Mouse (Mus musculus): Measurements from ENCODE around the gene Ap1s3.
A peak's percentile ranks its signal among the peaks of the same experiment; 100 is the strongest.
"Not testable (repeated sequence)": the region's sequence is repeated elsewhere in the genome, so short reads cannot be mapped to it uniquely, and the experiment has no call there.

Ap1s3 gene

GRCm38 (mm10) chr1:79669419-79669974, 2.3 kb downstream of the Ap1s3 start:
- DNase-seq (ENCODE audit: low spot score in 2 of 2): no peak

- DNase-seq (ENCODE audit: low spot score in 2 of 2): no peak
Measured at GRCm38 (mm10) chr1:79664911-79665310, 6.9 kb downstream of the Ap1s3 start.

GRCm38 (mm10) chr1:79659598-79659997, 12.2 kb downstream of the Ap1s3 start:
- no peak for DNase-seq (ENCODE audit: low spot score in 2 of 2)

GRCm38 (mm10) chr1:79657411-79657810, 14.4 kb downstream of the Ap1s3 start:
- DNase-seq (ENCODE audit: low spot score in 2 of 2): no peak

- DNase-seq (ENCODE audit: low spot score in 2 of 2): no peak
Measured at GRCm38 (mm10) chr1:79655819-79656555, 15.8 kb downstream of the Ap1s3 start.

GRCm38 (mm10) chr1:79654948-79655347, 16.8 kb downstream of the Ap1s3 start:
- no peak for DNase-seq (ENCODE audit: low spot score in 2 of 2)

GRCm38 (mm10) chr1:79643411-79644110, 28.2 kb downstream of the Ap1s3 start:
- no peak for DNase-seq (ENCODE audit: low spot score in 2 of 2)

GRCm38 (mm10) chr1:79642680-79643079, 29.1 kb downstream of the Ap1s3 start:
- no peak for DNase-seq (ENCODE audit: low spot score in 2 of 2)

GRCm38 (mm10) chr1:79641355-79641754, 30.4 kb downstream of the Ap1s3 start:
- DNase-seq (ENCODE audit: low spot score in 2 of 2): no peak

- DNase-seq (ENCODE audit: low spot score in 2 of 2): peak; percentile 40 to 64
Measured at GRCm38 (mm10) chr1:79640151-79640550, 31.6 kb downstream of the Ap1s3 start.

GRCm38 (mm10) chr1:79639683-79640082, 32.1 kb downstream of the Ap1s3 start:
- no peak for DNase-seq (ENCODE audit: low spot score in 2 of 2)

GRCm38 (mm10) chr1:79639107-79639506, 32.7 kb downstream of the Ap1s3 start:
- DNase-seq (ENCODE audit: low spot score in 2 of 2): no peak

GRCm38 (mm10) chr1:79637768-79638167, 34.0 kb downstream of the Ap1s3 start:
- DNase-seq (ENCODE audit: low spot score in 2 of 2): no peak

- no peak for DNase-seq (ENCODE audit: low spot score in 2 of 2)
Measured at GRCm38 (mm10) chr1:79631521-79631920, 40.3 kb downstream of the Ap1s3 start.

- DNase-seq (ENCODE audit: low spot score in 2 of 2): no peak
Measured at GRCm38 (mm10) chr1:79629726-79630125, 42.0 kb downstream of the Ap1s3 start.

- DNase-seq (ENCODE audit: low spot score in 2 of 2): no peak
Measured at GRCm38 (mm10) chr1:79626140-79626539, 45.6 kb downstream of the Ap1s3 start.

- no peak for DNase-seq (ENCODE audit: low spot score in 2 of 2)
Measured at GRCm38 (mm10) chr1:79619434-79619833, 52.3 kb downstream of the Ap1s3 start.

- DNase-seq (ENCODE audit: low spot score in 2 of 2): no peak
Measured at GRCm38 (mm10) chr1:79616492-79616891, 55.3 kb downstream of the Ap1s3 start.

- no peak for DNase-seq (ENCODE audit: low spot score in 2 of 2)
Measured at GRCm38 (mm10) chr1:79614456-79614855, 57.3 kb downstream of the Ap1s3 start.

GRCm38 (mm10) chr1:79611271-79611670, 60.5 kb downstream of the Ap1s3 start:
- not testable (repeated sequence) for DNase-seq (ENCODE audit: low spot score in 2 of 2)

- DNase-seq (ENCODE audit: low spot score in 2 of 2): not testable (repeated sequence)
Measured at GRCm38 (mm10) chr1:79608856-79609255, 62.9 kb downstream of the Ap1s3 start.

GRCm38 (mm10) chr1:79602500-79602899, 69.3 kb downstream of the Ap1s3 start:
- DNase-seq (ENCODE audit: low spot score in 2 of 2): no peak

All from frontal cortex, postnatal 14 days (tissue).